Mouse (Mus musculus) C2C12 (cell line): ENCODE measurements around the gene Gng7.
A peak's percentile ranks its signal among the peaks of the same experiment; 100 is the strongest.

Experiments used
- CEBPB ChIP-seq: IDR thresholded peaks from one replicate; pipeline ENCODE4 v1.6.1; 2011; ENCODE audit warnings: low read depth, mild to moderate bottlenecking, control low read depth, moderate library complexity
- CTCF ChIP-seq: IDR thresholded peaks from one replicate; pipeline ENCODE4 v1.5.1; 2011; ENCODE audit not compliant: control insufficient read depth, insufficient read depth, insufficient read length
- FOSL1 ChIP-seq: IDR thresholded peaks from one replicate; pipeline ENCODE4 v1.8.0; 2011; ENCODE audit warnings: mild to moderate bottlenecking, low read length; ENCODE audit not compliant: poor library complexity, insufficient read depth, severe bottlenecking
- MAX ChIP-seq: IDR thresholded peaks from one replicate; pipeline ENCODE4 v1.6.1; 2011; ENCODE audit warnings: mild to moderate bottlenecking, control low read depth
- MYOD1 ChIP-seq: IDR thresholded peaks from one replicate; pipeline ENCODE4 v1.6.1; 2011; ENCODE audit warnings: low read depth; ENCODE audit not compliant: control insufficient read depth, insufficient read length
- MYOG ChIP-seq: IDR thresholded peaks from one replicate; pipeline ENCODE4 v1.6.1; 2011; ENCODE audit not compliant: control insufficient read depth, insufficient read length; ENCODE audit errors: extremely low read depth
- USF1 ChIP-seq: IDR thresholded peaks from one replicate; pipeline ENCODE4 v1.6.1; 2011; ENCODE audit warnings: low read depth, mild to moderate bottlenecking, control low read depth, moderate library complexity

- TF ChIP-seq CTCF: no peak
- no peak for TF ChIP-seq FOSL1
- no peak for TF ChIP-seq MYOD1
- no peak for TF ChIP-seq MYOG
- TF ChIP-seq CEBPB: no peak
- TF ChIP-seq USF1: no peak
- TF ChIP-seq MAX: peak; percentile 53
Measured at GRCm38 (mm10) chr10:80939671-80940070, 75.1 kb downstream of the Gng7 start.
